Mouse (Mus musculus) lung, postnatal 4 days (tissue): ENCODE results near the gene Rnf212.
"Not testable (repeated sequence)": the region's sequence is repeated elsewhere in the genome, so short reads cannot be mapped to it uniquely, and the experiment has no call there.

Experiments
- DNase-seq, 2 experiments: peaks; one replicate each; pipeline ENCODE4 v3.0.0; 2021

Gene Rnf212

DNA sequence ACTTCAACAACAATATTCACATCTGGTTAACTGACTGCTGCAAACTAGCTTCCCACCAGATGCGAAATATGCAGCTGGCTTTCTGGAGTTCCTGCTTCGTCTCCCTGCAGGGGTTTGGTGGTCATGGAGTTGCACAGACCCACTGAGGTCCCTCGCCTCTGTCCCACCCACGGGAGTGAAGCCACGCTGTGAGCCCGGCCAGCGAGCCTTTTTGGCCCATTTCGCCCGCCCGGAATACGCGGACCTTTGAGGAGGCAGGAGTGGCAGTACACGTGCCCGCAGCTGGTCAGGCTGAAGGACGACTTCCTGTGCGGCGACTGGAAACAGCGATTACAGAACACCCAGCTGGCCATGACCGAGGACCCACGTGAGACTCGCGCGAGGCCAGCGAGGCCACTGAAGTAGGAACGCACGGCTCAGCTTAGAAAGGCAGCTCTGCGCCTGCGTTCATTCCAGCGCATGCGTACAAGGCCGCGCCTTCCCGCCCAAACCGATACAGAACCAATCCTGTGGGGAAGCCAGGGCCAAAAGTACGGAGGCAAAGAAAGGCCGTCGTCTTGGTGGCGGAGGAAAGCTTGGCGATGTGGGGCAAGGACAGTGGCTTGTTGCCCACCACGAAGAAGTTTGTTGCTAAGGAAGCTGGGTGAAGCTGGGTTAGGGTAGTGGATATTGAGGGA is at the start of gene Rnf212:
TSS of gene Rnf212 (minus strand) at position 353 of the 677 bp plus-strand sequence.
- peak in 1 of 2 experiments; percentile 16 for DNase-seq

DNA sequence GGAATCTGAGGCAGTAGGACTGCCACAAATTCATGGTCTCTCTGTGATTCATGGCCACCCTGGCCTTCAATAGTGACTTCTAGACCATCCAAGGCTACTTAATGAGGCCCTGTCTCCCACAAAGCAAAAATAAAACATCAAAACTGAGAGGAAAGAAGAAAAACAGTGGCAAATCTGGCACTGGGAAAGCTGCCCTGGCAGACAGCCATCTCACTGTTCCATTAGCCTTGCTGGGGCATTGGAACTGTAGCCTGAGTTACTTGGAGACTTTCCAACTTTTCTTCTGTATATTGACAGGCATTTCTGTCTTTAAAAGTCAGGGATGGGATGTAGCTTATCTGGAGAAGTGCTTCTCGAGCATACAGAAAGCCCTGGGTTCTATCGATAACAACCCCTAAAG is 48.5 kb upstream of the Rnf212 start:
- DNase-seq = peak; percentile 3 to 17

DNA sequence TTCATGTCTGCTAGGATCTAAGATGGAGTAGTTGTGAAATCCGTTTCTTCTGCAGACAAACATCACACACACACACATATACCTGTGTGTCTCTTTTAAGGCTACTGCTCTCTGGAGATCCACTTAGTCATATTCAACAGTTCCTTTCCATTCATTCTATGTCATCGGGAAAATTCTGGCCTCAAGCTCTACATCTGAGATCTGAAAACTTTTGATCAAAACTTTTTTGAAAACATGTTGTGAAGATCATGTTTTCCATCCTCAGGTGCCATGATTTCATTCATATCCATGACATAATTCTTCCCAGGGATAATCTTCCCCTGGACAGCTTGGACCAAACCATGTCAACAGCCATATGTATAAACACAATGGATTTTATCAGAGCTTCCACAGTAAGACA is 34.0 kb upstream of the Rnf212 start, which contains the start of gene Vmn2r8:
TSS of gene Vmn2r8 (minus strand) at position 101 of the 400 bp plus-strand sequence.
- DNase-seq = not testable (repeated sequence)

DNA sequence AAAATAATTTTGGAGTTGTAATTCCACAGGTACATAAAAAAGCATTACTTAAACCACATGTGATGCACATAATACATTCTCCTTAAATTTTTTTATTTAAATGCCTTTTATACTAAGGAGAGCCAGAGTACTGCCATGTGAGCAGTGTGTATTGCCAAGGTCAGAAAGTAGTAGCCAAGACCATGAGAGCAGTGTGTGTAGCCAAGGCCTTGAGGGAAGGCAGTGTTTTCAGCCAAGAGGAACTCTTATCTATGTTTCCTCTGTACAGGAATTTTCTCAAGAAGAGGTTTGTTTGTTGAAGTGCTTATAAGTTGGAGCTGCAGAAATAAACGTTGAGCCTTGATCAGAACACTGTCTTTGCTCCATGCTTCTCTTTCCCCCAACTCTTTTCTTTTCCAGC is 28.9 kb upstream of the Rnf212 start:
- no peak for DNase-seq

DNA sequence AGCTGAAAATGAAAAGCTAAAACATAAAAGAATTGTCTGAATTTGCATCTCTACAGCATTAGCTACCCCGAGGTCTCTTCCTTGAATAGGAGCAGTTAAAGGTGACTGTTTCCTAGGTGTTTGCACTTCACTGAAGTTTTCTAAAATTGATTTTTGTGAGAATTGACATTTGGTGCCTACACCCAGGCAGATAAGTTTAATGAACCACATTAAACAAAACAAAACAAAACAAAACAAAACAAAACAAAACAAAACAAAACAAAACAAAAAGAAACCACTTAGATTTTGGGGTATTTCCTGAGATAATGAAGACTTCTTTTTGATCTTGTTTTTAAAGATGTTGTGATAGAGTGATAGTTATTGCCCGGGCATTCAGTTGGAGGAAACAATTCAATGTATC is 20.5 kb upstream of the Rnf212 start, which contains the start of gene Tmed11:
TSS of gene Tmed11 (minus strand) at position 101 of the 400 bp plus-strand sequence.
- DNase-seq = not testable (repeated sequence)

DNA sequence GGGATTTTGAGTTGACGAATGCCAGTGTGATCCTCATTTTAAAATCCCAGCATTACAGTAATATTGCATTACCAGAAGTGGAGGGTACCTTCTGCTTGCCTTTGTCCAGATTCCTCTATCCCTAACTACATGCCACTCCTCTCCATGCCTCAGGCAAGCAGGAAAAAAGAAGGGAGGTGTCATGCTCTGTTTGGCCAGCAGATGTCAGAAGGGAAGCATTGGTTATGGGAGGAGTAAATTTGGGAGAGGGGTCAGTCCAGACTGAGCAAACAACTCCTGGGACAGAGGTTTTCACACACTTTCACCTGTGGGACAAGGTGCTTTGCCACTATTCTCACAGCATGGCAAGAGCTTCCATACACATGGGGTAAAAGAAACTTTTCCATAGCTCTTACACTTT is 15.6 kb upstream of the Rnf212 start:
- DNase-seq = peak in 1 of 2 experiments; percentile 37

DNA sequence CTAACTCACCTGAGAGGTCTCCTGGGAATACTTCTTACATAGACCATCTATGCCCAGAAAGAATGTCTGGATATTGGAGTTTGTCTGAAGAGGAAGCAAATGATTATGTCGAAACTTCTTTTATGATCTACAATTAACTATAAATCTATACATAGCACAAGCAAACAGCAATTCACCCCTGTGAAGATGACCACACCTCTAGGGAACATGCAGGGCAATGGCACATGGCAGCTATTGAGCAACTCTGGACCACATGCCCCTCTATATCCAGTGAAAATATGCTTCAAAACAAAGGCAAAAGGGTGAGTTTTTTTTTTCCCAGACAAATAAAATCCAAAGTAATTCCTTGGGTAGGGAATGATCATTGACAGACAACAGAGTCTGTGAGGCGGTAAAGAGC is 14.8 kb downstream of the Rnf212 start:
- no peak for DNase-seq

DNA sequence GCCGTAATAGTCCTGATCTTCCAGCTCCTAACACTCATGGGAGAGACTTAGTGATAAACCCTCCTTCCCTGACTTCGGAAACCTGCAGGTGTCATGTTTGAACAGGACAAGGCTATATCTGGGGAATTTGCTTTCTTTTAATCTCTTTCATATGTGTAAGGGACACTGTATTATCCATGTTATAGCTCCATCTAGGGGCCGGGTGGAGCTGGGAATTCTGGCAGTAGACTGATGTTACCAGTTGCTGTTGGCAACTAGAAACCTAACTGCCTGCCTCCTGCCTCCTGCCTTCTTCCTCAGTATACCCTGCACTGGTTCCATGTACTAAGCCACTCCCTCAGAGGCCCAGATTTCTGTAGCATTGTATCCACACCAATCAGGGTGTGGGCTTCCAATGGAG is 16.4 kb downstream of the Rnf212 start:
- peak in 1 of 2 experiments; percentile 7 for DNase-seq

DNA sequence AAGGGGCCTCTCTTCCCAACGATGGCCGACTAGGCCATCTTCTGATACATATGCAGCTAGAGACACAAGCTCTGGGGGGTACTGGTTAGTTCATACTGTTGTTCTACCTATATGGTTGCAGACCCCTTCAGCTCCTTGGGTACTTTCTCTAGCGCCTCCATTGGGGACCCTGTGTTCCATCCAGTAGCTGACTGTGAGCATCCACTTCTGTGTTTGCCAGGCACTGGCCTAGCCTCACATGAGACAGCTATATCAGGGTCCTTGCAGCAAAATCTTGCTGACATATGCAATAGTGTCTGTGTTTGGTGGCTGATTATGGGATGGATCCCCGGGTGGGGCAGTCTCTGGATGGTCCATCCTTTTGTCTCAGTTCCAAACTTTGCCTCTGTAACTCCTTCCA is 23.5 kb downstream of the Rnf212 start:
- not testable (repeated sequence) for DNase-seq

DNA sequence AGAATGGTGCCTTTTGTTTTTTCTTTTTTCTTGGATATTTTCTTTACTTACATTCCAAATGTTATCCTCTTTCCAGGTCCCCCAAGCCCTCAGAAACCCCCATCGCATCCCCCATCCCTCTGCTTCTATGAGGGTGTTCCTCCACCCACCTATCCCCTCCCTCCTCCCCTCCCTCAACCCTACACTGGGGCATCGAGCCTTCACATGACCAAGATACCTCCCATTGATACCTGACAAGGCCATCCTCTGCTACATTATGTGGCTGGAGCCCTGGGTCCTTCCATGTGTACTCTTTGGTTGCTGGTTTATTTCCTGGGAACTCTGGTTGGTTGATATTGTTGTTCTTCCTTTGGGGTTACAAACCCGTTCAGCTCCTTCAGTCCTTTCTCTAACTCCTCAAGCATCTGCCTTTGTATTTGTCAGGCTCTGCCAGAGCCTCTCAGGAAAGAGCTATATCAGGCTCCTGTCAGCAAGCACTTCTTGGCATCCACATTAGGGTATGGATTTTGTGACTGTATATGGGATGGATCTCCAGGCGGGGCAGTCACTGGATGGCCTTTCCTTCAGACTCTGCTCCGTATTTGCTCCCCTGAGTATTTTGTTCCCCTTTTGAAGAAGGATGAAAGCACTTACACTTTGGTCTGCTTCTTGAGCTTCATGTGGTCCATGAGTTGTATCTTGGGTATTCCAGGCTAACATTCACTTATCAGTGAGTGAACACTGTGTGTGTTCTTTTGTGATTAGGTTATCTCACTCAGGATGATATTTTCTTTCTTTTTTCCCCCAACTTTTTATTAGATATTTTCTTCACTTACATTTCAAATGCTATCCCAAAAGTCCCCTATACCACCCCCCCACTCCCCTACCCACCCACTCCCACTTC is 24.2 kb downstream of the Rnf212 start:
- DNase-seq = no peak

DNA sequence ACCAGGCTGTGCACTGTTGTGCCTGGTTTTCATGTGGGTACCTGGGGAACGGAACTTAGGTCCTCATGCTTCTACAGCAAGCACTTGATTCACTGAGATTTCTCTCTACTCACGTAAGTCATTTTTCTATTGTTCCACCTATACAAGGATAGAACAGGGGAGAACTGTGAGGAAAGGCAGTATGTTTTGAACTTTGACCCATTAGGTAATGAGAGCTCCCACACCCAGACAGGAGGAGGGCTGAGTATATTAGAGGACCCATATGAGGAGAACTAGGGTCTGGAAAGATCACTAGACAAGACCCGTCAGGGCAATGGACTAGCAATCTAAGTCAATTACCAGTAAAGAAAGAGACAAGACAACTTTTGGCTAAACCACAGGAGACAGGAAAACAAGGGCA is 30.2 kb downstream of the Rnf212 start:
- no peak for DNase-seq

DNA sequence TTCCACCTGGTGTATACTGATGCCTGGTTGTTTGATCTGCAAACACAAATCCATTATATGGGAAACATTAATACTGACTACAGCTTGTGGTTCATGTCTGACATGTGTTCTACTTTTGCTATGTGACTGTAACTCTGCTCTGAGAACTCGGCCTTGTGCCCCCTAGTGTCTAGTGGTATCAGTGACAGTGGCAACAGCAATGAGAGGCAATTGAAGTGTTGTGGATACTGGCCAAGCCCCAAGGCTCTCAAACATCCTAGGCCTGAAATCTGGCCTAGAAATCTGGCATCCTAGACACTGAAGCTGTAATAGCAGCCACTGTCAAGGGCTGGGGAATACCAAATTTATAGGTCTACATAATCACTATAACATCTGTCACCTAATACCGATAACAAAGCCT is 30.9 kb downstream of the Rnf212 start:
- no peak for DNase-seq

DNA sequence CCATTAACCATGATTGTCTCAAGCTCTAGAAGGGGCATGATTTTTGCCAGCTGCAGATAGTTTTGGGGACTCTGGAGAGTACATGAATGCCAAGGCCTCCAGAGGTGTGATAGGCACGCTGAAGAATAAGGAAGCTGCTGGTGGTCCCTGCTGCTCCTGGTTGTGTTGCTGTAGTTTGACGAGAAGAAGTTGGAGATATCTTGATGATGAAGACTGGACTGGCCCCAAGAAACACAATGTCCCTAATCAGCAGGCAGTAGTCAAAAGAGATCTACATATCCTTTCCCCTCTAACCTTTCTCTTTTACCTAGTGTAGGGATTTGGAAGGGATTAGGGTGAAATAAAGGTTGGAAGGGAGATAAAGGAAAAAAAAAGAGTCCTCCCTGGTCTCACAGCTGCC is 32.2 kb downstream of the Rnf212 start:
- DNase-seq = no peak

DNA sequence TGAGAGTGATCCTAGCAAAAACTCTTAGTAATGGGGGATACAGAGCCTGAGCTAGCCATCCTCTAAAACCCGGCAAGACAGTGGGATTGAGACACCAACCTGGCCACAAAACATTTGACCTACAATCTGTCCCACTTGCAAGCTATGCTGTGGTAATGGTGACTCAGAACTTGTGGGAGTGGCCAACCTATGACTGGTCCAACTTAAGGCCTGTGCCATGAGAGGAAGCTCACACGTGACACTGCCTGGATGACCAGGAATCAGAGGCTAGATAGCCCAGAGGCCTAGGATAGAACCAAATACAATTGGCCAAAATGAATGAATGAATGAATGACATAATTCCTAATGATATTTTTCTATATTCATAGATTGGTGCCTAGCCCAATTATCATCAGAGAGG is 32.9 kb downstream of the Rnf212 start:
- DNase-seq = no peak

DNA sequence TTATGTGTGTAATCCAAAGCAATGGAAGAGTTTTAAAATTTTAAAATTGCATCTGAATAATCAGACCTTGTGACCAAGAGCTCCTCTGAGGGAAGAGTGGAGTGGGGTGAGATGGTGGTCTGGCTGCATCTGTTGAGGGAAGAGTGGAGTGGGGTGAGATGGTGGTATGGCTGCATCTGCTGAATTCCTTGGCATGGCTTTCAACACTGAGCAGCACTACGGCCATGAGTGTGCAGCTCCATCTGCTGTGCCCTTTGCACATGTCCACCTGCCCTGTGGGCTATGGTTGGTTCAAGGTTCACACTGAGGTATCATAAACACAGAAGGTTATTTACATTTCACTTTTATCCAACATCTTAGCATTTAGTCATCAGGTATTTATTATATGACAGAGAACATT is 47.4 kb downstream of the Rnf212 start:
- no peak for DNase-seq

DNA sequence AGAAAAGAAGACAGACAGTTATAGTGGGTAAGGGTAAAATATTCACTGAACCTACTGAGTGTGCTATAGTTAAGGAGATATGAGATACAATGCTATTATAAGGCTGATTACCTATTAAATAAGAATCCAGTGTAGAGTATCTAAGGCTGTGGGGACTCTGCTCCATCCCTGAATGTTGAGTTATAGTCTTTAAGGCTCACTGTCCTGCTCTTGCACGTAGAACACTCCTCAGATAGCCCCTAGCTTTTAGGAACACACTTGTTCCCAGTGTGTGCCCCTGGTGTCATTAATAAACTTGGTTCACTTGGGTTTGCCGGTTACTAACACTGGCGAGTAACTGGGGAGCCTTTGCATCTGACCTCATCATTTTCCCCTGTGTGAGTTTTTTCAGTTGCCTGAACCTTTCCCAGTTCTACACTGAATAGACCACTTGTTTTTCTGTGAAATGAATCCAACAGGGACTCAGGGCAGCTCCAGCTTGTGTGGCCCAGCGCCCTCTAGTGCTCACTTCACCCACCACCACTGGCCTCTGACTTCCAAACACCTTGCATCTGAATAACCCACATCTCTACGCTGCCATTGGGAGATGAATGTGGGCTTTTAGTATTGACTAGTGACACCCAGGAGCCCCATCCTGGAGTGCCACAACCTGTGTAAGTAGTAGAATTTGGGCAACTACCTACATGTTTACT is 48.1 kb downstream of the Rnf212 start:
- peak; percentile 59 to 73 for DNase-seq

DNA sequence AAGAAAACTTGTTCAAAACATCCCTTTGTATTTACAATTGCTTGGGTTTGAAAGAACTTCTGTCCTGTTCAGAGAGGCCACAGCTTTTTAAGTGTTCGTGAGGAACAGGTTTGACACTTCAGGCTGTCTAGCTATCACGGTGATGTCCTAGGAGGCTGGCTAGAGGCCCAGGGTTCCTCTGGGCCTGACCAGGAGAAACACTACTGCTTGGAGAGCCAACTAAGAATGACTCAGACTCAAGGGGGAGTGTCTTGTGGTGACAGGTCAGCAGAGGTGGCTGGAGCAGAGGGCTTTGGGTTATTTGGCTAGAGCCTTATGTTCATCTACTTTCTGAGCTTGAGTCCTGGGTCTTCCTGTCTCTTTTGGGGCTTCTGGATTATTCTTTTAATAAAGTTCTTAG is 50.8 kb downstream of the Rnf212 start:
- no peak for DNase-seq

DNA sequence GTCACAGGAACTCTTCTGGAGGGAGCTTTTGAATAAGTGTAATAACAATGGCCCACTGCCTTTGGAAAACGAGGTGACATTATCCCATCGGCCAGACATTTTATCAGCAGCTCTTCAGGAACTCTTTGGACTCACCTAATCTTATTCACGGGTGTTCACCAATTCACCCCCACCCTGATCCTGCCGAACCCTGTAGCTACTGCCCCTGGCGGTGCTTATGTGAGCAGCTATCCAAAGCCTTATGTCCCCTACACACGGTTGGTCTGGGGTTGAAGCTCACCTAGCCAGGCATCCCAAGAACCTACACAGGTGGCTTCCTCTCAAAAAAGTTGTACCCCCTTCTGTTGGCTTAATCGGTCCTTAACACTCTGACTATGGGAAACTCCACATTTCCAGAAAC is 55.0 kb downstream of the Rnf212 start:
- no peak for DNase-seq

DNA sequence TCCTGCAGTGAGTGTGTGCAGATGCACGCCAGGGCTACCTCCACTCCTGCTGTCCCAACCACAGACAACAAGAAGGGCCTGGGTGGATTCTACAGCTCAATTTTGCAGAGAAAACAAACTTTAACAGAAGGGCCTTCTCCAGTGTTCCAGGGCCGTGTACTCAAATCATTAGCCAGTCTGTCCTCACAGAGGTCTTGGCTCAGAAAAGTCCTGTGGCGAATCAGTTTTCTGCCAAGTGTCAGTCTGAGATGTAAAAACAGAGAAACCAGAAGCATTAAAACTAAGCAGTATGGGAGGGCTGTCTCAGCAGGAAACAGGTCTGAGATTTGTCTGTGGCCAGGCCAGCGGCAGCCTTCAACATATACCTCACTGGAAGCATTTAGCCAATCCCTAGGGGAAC is 56.7 kb downstream of the Rnf212 start:
- DNase-seq = no peak

DNA sequence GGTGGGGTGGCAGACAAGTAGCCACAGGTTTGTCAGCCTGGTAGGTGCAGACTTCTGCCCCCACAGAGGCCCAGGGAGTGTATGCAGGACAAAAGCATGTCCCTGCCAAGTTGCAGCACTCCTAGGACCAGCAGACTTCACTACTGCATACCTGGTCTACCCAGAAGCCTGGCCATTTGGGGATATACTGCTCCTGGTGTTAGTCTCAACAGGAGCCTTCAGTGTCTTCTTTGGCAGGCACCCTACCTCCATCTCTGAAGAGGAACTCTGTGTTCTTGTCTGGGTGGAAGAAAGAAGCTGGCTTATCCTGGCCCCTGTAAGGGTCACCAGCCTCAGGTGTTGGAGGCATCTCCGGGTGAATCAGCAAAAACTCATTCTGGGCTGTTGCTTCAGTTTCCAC is 58.8 kb downstream of the Rnf212 start:
- DNase-seq = peak in 1 of 2 experiments; percentile 14

DNA sequence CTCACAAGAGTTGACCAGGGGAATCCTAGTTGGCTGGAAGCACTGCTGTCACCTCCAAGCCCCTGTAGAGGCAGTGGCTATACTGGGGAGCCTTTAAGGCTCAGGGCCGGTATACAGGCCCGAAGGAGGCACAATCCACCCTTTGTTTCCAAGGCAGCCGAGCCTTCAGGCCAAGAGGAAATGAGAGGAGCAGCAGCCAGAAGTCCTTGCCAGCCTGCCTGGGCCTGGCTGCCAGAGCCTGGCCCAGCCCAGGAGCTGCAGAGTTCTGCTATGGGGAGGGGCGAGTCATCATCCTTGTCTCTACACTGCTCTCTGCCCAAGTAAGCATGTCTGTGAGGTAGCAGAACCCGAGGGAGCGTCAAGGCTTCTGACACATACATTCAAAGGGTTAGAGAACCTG is 60.6 kb downstream of the Rnf212 start:
- DNase-seq = peak; percentile 33 to 64

DNA sequence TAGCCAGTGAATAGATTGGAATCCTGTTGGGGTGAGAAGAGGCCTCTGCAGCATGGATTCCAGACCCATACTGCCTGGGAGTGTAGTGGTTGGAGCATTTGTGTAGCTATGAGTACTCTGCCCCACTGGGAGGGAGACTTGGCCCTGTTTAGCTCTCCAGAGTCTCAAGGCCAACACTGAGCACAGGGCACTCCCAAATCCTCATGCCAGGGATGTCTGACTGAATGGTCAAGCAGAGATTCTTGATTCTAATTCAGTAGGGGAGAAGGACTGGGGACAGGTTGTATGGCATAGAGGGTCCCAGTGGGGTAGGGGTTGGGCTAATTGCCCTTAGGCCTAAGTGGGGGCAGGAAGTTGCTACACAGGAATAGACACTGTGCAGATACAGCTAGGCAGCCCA is 61.1 kb downstream of the Rnf212 start:
- no peak for DNase-seq

DNA sequence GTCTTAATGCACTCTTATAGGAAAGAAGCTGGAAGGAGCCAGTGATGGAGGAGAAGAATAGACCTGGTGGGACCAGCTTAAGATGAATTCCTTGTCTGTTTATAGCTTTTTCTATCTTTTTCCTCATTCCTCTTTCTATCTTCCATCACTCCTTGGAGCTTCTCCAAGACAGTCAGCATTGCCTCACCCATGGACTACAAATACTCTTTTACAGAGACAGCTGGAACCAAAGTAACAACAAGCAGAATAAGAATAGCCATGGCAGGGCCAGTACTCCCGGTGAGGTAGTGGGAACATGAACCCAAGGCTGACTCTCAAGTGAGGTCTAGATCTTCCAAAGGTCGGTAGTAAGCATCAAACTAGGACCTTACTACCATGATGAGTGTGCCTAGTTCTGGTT is 61.7 kb downstream of the Rnf212 start:
- DNase-seq = no peak

DNA sequence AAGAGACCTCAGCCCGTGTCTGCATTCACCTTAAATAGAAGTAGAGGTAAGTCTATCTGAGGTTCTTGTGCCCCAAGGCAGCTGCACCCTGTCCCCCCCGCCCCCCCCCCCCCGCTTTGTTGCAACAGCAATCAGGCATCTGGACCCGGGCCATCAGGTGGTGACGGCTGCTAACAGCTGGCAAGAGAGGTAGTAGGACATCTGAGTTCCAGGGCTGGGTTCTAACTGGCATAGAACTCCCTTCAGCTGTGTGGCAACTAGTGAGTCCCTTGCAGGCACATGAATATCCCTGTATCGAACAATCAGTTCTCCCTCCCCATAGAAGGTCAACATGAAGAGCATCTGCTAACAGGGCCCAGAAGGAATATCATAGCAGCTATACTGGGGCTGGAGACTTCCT is 62.8 kb downstream of the Rnf212 start:
- no peak for DNase-seq
